Mouse (Mus musculus) midbrain, embryonic 16.5 days (tissue): Measurements from ENCODE around the gene Ggct. TPM values are rescaled to one million over a fixed set of nuclear protein-coding genes. Genes with fewer than 3 reads are reported as not detected.

Experiments used
- ATAC-seq: fragments of 200-750 bp; cut with Nextera tagmentation; 2 replicates; pipeline ENCODE4 v1.8.0; 2017; ENCODE audit warnings: moderate TSS enrichment
- H3K27ac ChIP-seq: fragments of 300-500 bp; sonication (generic); 2 replicates; pipeline ENCODE4 v1.5.1; 2014; ENCODE audit warnings: mild to moderate bottlenecking, low read length, mixed read lengths
- H3K27me3 ChIP-seq: fragments of 300-500 bp; sonication (generic); 2 replicates; pipeline ENCODE4 v1.6.1; 2014; ENCODE audit warnings: low read depth, low read length, mixed read lengths; ENCODE audit not compliant: control insufficient read depth, insufficient read depth
- H3K36me3 ChIP-seq: fragments of 300-500 bp; sonication (generic); 2 replicates; pipeline ENCODE4 v1.6.1; 2014; ENCODE audit warnings: mild to moderate bottlenecking, low read length, moderate library complexity, mixed read lengths; ENCODE audit not compliant: control insufficient read depth, insufficient read depth
- H3K4me1 ChIP-seq: fragments of 300-500 bp; sonication (generic); 2 replicates; pipeline ENCODE4 v1.6.1; 2014; ENCODE audit warnings: mild to moderate bottlenecking, low read length, mixed read lengths; ENCODE audit not compliant: control insufficient read depth, insufficient read depth
- H3K4me2 ChIP-seq: fragments of 300-500 bp; sonication (generic); 2 replicates; pipeline ENCODE4 v1.6.1; 2014; ENCODE audit warnings: mild to moderate bottlenecking, low read length, mixed read lengths
- H3K4me3 ChIP-seq: fragments of 300-500 bp; sonication (generic); 2 replicates; pipeline ENCODE4 v1.5.1; 2014; ENCODE audit warnings: low read depth, mild to moderate bottlenecking, low read length, moderate library complexity, mixed read lengths
- H3K9ac ChIP-seq: fragments of 300-500 bp; sonication (generic); 2 replicates; pipeline ENCODE4 v1.6.1; 2014; ENCODE audit warnings: low read depth, low read length, mixed read lengths
- H3K9me3 ChIP-seq: fragments of 300-500 bp; sonication (generic); replicated peaks from 2 replicates; pipeline ENCODE4 v1.6.1; 2014; ENCODE audit warnings: mild to moderate bottlenecking, low read length, mixed read lengths; ENCODE audit not compliant: control insufficient read depth, poor library complexity, severe bottlenecking
- WGBS: fragments of 180-500 bp; shearing (Covaris S2); extraction: QIAGEN DNeasy Blood & Tissue Kit; methylation state at CpG from one replicate; pipeline ENCODE4 v1.1.7; 2014; 5-methylcytosine and 5-hydroxymethylcytosine counted together
- polyA plus RNA-seq: library from polyadenylated mRNA; unstranded; fragments of >200 nt; fragmentation: Nextera tagmentation; extraction: Ambion mirVana; gene quantifications from 2 replicates; pipeline ENCODE4 v1.2.1, GENCODE M21; 2015

The Ggct gene
- polyA plus RNA-seq, 1 experiment from 2014 or later: 13.6 TPM

DNA sequence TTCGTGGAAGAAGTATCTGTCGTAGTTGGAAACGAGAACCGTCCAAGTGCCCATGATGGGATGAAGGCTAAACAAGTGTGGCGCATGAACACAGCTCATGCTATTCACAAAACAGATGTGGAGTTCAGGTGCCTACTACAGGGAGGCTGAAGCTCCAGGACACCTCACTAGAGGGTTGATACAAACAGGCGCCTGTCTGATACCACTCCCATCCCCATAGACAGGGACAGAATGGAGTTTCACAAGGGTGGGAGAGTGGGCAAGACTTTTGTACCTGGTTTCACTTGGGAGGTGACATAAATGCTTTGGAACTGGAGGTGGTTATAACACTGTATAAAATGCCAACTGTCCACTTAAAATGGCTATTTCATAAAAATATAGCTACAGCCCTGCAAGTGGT, 13.3 kb downstream of the Ggct start:
- Histone ChIP-seq H3K4me3 (no peak overlapping the region), H3K9ac (no peak overlapping the region), H3K27me3 (no peaks in the 10 kb centered on the region; the same call in 1 of the 2 replicates), H3K4me2 (no peak overlapping the region), H3K27ac (no peak overlapping the region), H3K4me1 (no peaks in the 10 kb centered on the region), H3K9me3 (no peaks in the 10 kb centered on the region), H3K36me3 (no peaks in the 10 kb centered on the region)
- 96% methylated on average over 6 of the region's 6 CpGs for WGBS
- ATAC-seq: no peak

DNA sequence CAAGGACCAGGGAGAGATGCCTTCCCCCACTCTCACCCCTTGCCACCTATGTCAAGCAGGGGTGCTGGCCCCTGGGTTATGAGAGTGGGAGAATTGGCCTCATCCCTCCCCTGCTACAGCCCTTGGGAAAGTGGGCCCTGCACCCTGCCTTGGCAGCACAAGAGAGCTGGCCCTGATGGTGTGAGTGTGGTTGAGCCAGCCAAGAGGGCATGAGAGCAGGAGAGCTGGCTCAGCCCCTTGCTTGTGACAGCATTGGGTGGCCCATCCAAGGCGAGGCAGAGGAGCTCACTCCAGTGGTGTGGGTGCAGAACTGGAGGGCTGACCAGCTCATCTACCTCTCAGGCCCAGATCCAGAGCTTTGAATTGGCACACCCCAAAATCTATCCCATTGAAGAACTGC, 17.1 kb downstream of the Ggct start:
- peaks cover 2% of the 10 kb centered on the region for H3K27me3 ChIP-seq
- 0 out of 2 replicates have a peak, but pooled peaks cover 2% of the 10 kb centered on the region for H3K4me1 ChIP-seq
- no peak overlapping the region for H3K4me2 ChIP-seq
- H3K36me3 ChIP-seq: no peaks in the 10 kb centered on the region
- H3K4me3 ChIP-seq: no peak overlapping the region
- 74% methylated on average over 1 of the region's 1 CpGs for WGBS
- no peaks in the 10 kb centered on the region for H3K9me3 ChIP-seq
- no peak for ATAC-seq
- H3K27ac ChIP-seq: no peak overlapping the region
- H3K9ac ChIP-seq: no peak overlapping the region

DNA sequence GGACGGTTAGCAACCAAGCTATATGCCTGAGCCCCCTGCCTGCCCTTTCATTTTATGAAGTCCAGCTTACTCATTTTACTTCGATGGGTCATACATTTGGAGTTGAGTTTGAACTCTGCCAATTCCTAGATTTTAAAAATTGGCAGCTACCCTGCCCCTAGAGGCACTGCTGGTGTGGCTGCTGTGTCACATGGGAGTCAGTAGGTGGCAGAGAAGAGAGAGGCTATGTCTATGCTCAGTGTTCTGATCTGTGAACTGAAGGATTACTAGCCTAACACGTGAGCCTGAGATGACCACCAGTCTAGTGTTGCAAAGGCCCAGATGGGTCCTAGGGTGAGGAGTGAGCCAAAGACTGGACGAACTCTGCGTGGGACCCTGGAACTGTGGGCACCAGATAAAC, 18.2 kb downstream of the Ggct start:
- 0 out of 2 replicates have a peak, but pooled peaks cover 2% of the 10 kb centered on the region for H3K4me1 ChIP-seq
- no peak for ATAC-seq
- H3K4me2 ChIP-seq: no peak overlapping the region
- no peaks in the 10 kb centered on the region for H3K36me3 ChIP-seq
- H3K27me3 ChIP-seq: peaks cover 2% of the 10 kb centered on the region
- WGBS: 66% methylated on average over 5 of the region's 5 CpGs
- H3K4me3 ChIP-seq: no peak overlapping the region
- H3K9me3 ChIP-seq: no peaks in the 10 kb centered on the region
- H3K9ac ChIP-seq: no peak overlapping the region
- no peak overlapping the region for H3K27ac ChIP-seq

DNA sequence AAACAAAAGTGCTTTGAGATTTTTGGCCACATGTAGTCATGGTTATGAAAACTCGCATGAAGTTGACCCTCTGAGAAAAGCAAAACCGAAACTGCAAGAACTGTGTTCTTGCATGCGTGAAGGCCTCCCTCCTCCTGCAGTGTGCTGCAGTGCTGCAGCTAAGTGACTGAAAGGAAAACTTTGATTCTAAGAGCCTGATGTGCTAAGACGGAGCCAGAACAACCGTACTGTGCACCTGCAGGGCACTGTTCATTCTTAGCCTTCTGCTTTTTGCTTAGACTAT, 19.9 kb downstream of the Ggct start:
- Histone ChIP-seq H3K27me3 (peaks cover 2% of the 10 kb centered on the region), H3K9me3 (no peaks in the 10 kb centered on the region), H3K4me1 (0 out of 2 replicates have a peak, but pooled peaks cover 2% of the 10 kb centered on the region), H3K4me3 (peak overlapping the region; percentile 7; the same call in 1 of the 2 replicates), H3K36me3 (no peaks in the 10 kb centered on the region), H3K4me2 (peak overlapping the region; percentile 82), H3K27ac (no peak overlapping the region), H3K9ac (no peak overlapping the region)
- 4% methylated on average over 5 of the region's 5 CpGs for WGBS
- ATAC-seq: peak; percentile 65; the same call in 1 of the 2 replicates

DNA sequence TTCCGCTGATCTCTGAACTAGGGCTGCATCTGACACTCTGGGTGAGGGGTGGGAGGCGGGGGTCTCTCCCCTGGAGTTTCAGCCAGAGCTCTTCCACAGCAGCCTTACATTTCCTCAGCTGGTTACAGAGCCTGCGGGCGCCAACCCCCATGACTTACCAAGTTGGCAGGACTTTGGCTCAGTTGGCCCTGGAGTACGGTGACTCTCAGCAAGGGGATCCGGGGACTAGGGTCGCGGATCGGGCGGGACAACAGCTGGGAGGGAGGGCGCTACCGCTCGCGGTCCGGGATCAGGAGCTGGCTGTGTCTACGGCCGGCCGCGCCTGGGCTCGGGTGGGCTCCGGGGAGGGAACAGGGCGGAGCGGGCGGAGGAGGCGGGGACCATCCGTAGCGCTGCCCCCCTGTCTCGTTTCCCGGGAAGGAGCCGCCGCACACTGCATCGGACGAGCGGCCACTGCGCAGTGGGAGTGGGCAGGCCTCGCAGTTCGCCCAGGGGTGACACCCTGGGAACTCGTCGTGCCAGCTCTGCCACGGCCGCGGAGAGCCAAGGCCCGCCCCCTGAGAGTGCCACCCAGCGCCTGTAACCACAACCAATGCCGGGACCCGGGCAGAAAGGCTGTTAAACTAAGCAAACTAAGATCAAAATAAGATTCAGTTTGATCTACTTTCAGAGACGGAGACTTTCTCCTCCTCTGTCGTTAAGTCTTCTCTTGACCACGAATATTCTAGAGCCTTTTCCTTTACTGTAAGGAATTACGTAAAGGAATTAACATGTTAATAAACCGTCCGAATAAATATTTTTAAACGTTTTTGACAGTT, 20.4 kb downstream of the Ggct start, which contains the start of gene Nod1:
Gene Nod1, minus strand, starts transcription at position 502 of the 818 bp plus-strand sequence.
- peak within 1 kb of the TSS; percentile 65 for H3K9ac ChIP-seq
- H3K4me1 ChIP-seq: 0 out of 2 replicates have a peak, but pooled peaks cover 2% of the 10 kb centered on the region
- no peaks in the 10 kb centered on the region for H3K9me3 ChIP-seq
- peak within 1 kb of the TSS; percentile 53 for H3K27ac ChIP-seq
- peak; percentile 90 for ATAC-seq
- H3K36me3 ChIP-seq: no peaks in the 10 kb centered on the region
- WGBS: 1% methylated on average over 53 of the region's 53 CpGs
- peak within 1 kb of the TSS; percentile 49 for H3K4me3 ChIP-seq
- peaks cover 2% of the 10 kb centered on the region for H3K27me3 ChIP-seq
- H3K4me2 ChIP-seq: peak within 1 kb of the TSS; percentile 82

DNA sequence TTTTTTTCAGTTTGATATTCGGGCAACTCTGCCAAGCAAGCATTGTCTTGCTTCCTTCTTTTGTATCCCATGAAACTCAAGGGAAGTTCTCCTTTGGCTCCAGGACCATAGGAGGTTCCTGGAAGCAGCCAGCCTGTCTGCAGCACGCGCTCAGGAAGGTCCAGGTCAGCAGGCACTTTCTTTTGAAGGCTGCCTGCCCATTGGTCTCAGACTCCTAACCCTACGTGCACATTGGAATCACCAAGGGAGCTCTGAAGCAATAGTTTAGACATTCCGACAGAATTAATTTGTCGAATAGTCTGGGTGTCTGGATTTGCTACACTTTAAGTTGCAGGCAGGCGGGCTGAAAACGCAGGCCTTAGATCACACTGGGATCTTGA, 21.0 kb downstream of the Ggct start:
- peak overlapping the region; percentile 53 for H3K27ac ChIP-seq
- ATAC-seq: no peak
- H3K9me3 ChIP-seq: no peaks in the 10 kb centered on the region
- peak overlapping the region; percentile 49 for H3K4me3 ChIP-seq
- H3K4me2 ChIP-seq: peak overlapping the region; percentile 82
- H3K36me3 ChIP-seq: no peaks in the 10 kb centered on the region
- H3K27me3 ChIP-seq: peaks cover 2% of the 10 kb centered on the region
- 0 out of 2 replicates have a peak, but pooled peaks cover 2% of the 10 kb centered on the region for H3K4me1 ChIP-seq
- 15% methylated on average over 8 of the region's 8 CpGs for WGBS
- peak overlapping the region; percentile 65 for H3K9ac ChIP-seq

DNA sequence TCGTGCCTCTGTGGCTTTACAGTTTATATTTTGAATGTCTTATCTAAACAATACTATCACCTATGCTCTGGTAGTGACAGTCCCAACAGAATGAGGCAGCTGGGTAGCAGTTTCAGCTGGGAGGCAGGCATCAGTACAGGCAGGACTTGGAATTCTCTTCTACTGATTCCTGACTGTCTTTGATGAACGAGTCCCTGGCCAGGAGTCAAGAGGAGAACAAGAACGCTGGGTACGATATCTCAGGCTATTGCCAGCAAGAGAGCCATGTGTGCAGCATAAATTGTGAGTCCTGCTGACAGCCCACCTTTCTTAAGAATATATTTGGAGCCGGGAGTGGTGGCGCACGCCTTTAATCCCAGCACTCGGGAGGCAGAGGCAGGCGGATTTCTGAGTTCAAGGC, 22.2 kb downstream of the Ggct start:
- ATAC-seq: no peak
- no peak overlapping the region for H3K27ac ChIP-seq
- no peaks in the 10 kb centered on the region for H3K36me3 ChIP-seq
- H3K27me3 ChIP-seq: peaks cover 2% of the 10 kb centered on the region
- 83% methylated on average over 9 of the region's 9 CpGs for WGBS
- 0 out of 2 replicates have a peak, but pooled peaks cover 2% of the 10 kb centered on the region for H3K4me1 ChIP-seq
- no peaks in the 10 kb centered on the region for H3K9me3 ChIP-seq
- no peak overlapping the region for H3K9ac ChIP-seq
- H3K4me3 ChIP-seq: no peak overlapping the region
- no peak overlapping the region for H3K4me2 ChIP-seq

DNA sequence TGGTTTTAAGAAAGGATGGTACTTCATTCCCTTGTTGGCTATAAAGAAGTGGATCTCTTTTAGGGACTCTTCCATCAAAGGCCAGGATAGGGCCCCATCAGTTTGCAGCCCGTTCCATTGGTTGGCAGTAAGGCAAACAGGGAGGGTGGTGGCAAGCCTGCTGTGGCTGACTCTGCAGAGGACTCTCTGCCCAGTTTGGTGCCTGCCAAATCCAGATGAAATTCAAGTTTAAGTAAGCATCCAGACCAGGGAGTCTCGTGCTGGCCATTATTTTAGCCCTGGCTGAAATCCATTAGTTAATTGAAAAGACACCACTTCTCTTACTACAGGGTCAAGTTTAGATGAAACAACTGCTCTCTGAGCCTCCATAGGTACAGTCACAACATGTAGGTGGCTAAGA, 22.9 kb downstream of the Ggct start:
- Histone ChIP-seq H3K4me1 (0 out of 2 replicates have a peak, but pooled peaks cover 2% of the 10 kb centered on the region), H3K9ac (no peak overlapping the region), H3K27ac (no peak overlapping the region), H3K4me3 (no peak overlapping the region), H3K36me3 (no peaks in the 10 kb centered on the region), H3K9me3 (no peaks in the 10 kb centered on the region), H3K27me3 (peaks cover 2% of the 10 kb centered on the region), H3K4me2 (no peak overlapping the region)
- no peak for ATAC-seq
- WGBS: 72% methylated on average over 2 of the region's 2 CpGs

DNA sequence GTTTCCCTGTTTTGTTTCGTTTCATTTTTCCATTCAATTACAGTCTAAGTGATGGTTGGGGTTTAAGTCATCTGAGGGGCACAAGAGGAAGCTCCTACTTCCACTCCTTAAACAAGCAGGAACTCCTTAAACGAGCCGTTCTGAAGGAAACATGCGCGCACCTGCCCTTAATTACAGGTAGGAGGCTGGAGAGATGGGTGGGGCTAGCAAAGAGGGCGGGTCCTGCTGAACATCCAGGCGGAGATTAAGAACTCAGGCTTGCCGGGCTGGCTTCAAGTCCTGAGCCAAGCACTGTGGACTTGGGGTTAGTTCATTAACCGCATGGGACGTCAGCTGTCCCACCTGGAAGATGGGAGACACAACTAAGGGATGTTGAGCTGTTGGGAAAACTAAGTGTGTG, 25.2 kb downstream of the Ggct start:
- Histone ChIP-seq H3K27ac (no peak overlapping the region), H3K9me3 (no peaks in the 10 kb centered on the region), H3K27me3 (peaks cover 2% of the 10 kb centered on the region; the same call in 1 of the 2 replicates), H3K4me3 (no peak overlapping the region), H3K4me1 (no peaks in the 10 kb centered on the region), H3K9ac (no peak overlapping the region), H3K36me3 (no peaks in the 10 kb centered on the region), H3K4me2 (no peak overlapping the region)
- 52% methylated on average over 10 of the region's 10 CpGs for WGBS
- ATAC-seq: no peak
